Mouse (Mus musculus): ENCODE measurements around the gene Elmsan1.

Elmsan1 gene

GRCm38 (mm10) chr12:84176126-84176769, 42.4 kb downstream of the Elmsan1 start:
- peak; percentile 72 for DNase-seq (ENCODE audit: low read depth, low spot score)

- DNase-seq (ENCODE audit: low read depth, low spot score): peak; percentile 85
These were observed 43.0 kb downstream of the Elmsan1 start for GRCm38 (mm10) chr12:84175659-84176061.

- peak; percentile 63 for DNase-seq (ENCODE audit: low read depth, low spot score)
These were observed 43.8 kb downstream of the Elmsan1 start for GRCm38 (mm10) chr12:84174871-84175270.

GRCm38 (mm10) chr12:84174190-84174811, 44.4 kb downstream of the Elmsan1 start:
- DNase-seq (ENCODE audit: low read depth, low spot score): no peak

- no peak for DNase-seq (ENCODE audit: low read depth, low spot score)
These were observed 45.3 kb downstream of the Elmsan1 start for GRCm38 (mm10) chr12:84173309-84173915.

GRCm38 (mm10) chr12:84172862-84173261, 45.8 kb downstream of the Elmsan1 start:
- no peak for DNase-seq (ENCODE audit: low read depth, low spot score)

GRCm38 (mm10) chr12:84172216-84172615, 46.5 kb downstream of the Elmsan1 start:
- no peak for DNase-seq (ENCODE audit: low read depth, low spot score)

- DNase-seq (ENCODE audit: low read depth, low spot score): no peak
These were observed 48.1 kb downstream of the Elmsan1 start for GRCm38 (mm10) chr12:84170610-84171009.

GRCm38 (mm10) chr12:84165631-84166373, 52.9 kb downstream of the Elmsan1 start:
- peak; percentile 91 for DNase-seq (ENCODE audit: low read depth, low spot score)

- DNase-seq (ENCODE audit: low read depth, low spot score): no peak
These were observed 55.0 kb downstream of the Elmsan1 start for GRCm38 (mm10) chr12:84163586-84164110.

- peak; percentile 33 for DNase-seq (ENCODE audit: low read depth, low spot score)
These were observed 55.5 kb downstream of the Elmsan1 start for GRCm38 (mm10) chr12:84163133-84163532.

- peak; percentile 46 for DNase-seq (ENCODE audit: low read depth, low spot score)
These were observed 56.9 kb downstream of the Elmsan1 start for GRCm38 (mm10) chr12:84161616-84162433.

GRCm38 (mm10) chr12:84161116-84161515, 57.6 kb downstream of the Elmsan1 start:
- DNase-seq (ENCODE audit: low read depth, low spot score): no peak

GRCm38 (mm10) chr12:84160491-84160890, 58.2 kb downstream of the Elmsan1 start:
- no peak for DNase-seq (ENCODE audit: low read depth, low spot score)

GRCm38 (mm10) chr12:84158156-84158555, 60.5 kb downstream of the Elmsan1 start:
- DNase-seq (ENCODE audit: low read depth, low spot score): no peak

- DNase-seq (ENCODE audit: low read depth, low spot score): no peak
These were observed 62.5 kb downstream of the Elmsan1 start for GRCm38 (mm10) chr12:84156210-84156609.

- DNase-seq (ENCODE audit: low read depth, low spot score): no peak
These were observed 63.2 kb downstream of the Elmsan1 start for GRCm38 (mm10) chr12:84155523-84155871.

GRCm38 (mm10) chr12:84154786-84155522, 63.7 kb downstream of the Elmsan1 start:
- peak; percentile 43 for DNase-seq (ENCODE audit: low read depth, low spot score)

- no peak for DNase-seq (ENCODE audit: low read depth, low spot score)
These were observed 65.3 kb downstream of the Elmsan1 start for GRCm38 (mm10) chr12:84153414-84153813.
